Mouse (Mus musculus): ENCODE results near the gene Slc25a41.
"Not testable (repeated sequence)": the region's sequence is repeated elsewhere in the genome, so short reads cannot be mapped to it uniquely, and the experiment has no call there.

Slc25a41 gene

DNA sequence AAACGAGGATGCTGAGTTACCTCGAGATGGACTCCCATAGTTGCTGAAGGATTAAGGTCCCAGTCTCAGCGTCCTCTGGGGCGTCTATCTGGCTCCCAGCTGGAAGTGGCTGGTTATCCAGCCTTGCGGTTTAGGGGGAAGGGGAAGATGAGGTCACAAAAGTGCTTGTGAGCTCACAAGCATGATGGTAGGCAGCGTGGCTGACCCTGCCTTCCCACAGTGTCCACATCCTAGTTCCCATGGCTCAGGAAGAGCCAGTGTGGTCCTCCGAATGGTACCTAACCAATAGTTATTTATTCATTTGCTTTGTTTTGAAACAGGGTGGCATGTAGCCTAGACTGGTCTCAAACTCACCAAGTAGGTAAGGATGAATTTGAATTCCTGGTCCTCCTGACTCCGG is at the start of gene Slc25a41:
Gene Slc25a41, minus strand, starts transcription at position 101 of the 400 bp plus-strand sequence.
- in situ Hi-C loops (cut with MboI, MseI): no loop called here

DNA sequence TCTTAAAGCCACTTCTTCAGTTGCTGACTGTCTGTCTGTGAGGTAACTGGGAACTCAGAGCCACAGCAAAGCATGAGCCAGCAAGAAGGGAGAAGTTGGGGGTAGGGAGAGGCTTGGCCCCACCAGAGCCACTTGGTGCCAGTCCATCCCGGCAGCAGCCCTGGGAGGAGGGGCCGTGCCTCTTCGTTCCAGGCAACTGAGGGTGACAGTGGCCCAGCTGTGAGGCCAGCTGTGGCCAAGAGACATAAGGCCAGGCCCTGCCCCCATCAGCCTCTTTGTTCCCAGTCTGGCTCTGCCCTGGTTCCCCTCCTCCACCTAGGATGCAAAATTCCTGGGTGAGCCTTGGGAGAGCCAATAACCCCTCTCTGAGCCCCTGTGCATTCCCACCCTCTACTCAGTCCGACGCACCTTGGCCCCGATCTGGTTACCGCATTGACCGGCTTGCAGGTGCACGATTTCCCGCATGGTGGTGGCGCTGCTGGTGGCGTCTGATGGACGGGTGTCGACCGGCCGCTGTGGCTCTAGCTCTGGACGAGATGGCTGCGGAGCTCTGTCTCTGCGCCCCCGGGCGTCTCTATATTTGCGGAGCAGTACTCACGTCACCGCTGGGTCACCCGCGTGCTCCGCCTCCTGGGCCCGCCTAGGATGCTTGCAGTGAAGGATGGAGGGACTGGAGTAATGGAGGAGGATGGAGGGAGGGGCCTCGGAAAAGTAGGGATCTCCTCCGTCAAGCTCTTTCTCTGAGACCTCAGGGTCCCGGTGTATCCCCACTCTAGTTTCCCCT is 45.8 kb upstream of the Slc25a41 start, which contains the start of gene Tubb4a:
Gene Tubb4a, minus strand, starts transcription at position 734 of the 784 bp plus-strand sequence.
- in situ Hi-C loops (cut with MboI, MseI): loop anchor here (25.0 kb wide), 1 partner anchor 1825 kb away; no protein-coding TSS in a partner anchor

DNA sequence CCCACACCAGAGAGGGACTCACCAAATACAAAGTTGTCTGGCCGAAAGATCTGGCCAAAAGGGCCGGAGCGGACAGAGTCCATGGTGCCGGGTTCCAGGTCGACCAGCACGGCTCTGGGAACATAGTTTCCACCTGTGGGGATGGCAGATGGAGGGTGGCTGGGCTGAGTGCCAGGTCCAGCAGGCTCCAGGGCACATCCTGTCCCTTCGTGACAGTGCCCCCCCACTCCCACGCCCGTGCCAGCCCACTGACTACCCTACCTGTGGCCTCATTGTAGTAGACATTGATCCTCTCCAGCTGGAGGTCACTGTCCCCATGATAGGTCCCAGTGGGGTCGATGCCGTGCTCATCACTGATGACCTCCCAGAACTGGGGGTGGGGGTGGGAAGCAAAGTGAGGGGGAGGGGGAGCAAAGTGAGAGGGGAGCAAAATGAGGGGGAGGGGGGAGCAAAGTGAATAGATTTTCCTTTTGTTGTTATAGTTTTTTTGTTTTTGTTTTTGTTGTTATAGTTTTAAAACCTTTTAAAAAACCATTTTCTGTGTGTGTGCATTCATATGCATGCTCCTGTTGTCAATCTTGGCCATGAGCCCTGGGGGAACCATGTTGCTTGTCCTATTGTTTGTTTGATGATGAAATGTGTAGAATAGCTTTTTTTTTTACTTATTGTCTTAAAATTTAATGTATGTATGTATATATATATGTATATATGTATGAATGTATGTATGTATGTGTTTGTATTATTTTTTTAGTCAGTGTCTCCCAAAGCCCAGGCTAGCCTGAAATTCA is 44.7 kb upstream of the Slc25a41 start:
- in situ Hi-C loops (cut with MboI, MseI): loop anchor here (25.0 kb wide), 1 partner anchor 1826 kb away; no protein-coding TSS in a partner anchor

DNA sequence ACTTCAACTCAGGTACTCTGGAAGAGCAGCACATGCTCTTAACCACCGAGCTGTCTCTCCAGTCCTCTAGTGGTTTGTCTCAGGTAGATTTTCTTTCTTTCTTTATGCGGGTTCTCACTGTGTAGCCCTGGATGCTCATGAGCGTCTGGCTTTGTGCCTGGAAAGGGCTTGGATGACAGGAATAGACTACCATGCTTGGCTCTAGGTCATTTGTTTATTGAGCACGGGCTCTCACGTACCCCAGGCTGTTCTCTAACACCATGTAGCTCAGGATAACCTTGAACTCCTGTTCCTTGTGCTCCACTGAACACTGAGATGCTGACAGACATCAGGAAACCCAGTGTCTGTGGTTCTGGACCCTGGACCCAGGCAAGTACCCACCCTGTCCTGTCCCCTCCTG is 41.0 kb upstream of the Slc25a41 start:
- in situ Hi-C loops (cut with MboI, MseI): loop anchor here (25.0 kb wide), 1 partner anchor 1830 kb away; no protein-coding TSS in a partner anchor

DNA sequence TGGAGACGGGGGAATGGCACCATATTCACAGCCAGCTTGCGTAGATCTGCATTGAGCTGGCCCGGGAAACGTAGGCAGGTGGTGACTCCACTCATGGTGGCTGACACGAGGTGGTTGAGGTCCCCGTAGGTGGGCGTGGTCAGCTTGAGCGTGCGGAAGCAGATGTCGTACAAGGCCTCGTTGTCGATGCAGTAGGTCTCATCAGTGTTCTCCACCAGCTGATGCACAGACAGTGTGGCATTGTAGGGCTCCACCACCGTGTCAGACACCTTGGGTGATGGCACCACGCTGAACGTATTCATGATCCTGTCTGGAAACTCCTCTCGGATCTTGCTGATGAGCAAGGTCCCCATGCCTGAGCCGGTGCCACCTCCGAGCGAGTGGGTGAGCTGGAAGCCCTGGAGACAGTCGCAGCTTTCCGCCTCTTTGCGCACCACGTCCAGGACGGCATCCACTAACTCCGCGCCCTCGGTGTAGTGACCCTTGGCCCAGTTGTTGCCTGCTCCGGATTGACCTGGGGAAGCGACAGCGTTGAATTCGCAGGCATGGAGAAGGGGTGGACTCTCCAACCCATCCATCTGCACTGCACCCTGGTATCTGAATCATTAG is 39.9 kb upstream of the Slc25a41 start:
- in situ Hi-C loops (cut with MboI, MseI): loop anchor here (25.0 kb wide), 1 partner anchor 1831 kb away; no protein-coding TSS in a partner anchor

DNA sequence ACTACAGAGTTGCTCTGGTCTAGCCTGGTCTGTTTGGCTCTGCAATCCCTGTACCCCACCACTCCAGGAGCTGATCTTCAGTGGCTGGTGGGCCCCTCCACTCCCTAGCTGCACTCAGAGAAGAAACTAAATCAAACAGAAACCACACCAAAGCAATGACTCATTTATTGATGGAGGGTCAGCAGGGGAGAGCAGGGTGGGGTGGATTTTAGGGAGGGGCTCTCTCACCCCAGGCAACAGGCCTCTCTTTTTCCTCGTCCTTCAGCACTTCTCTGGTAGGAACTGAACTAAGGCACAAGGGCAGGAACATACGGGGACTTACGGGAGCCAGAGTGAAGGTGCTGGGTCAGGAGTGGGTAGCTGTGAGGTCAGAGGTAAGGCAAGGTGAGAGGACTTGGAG is 38.5 kb upstream of the Slc25a41 start:
- in situ Hi-C loops (cut with MboI, MseI): loop anchor here (25.0 kb wide), 1 partner anchor 1832 kb away; no protein-coding TSS in a partner anchor

DNA sequence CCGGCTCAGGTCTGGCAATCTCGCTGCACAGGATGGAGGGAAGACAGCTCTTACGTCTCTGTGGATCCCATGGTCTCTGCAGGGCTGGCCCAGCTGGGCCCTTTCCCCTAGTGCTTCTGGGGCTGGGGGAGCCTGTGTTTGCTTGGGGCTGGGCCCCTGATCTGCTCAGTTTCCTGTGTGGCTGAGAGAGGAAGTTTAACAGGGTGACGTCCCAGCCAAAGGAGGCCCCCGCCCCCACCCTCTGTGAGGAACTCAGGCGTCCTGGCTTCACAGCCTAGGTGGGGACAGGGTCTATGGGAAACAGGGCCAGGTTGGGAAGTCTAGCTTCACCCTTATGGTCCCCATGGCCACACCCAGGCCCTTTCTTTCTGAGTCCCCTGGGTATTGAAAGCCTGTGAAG is 36.9 kb upstream of the Slc25a41 start, which contains the start of gene Dennd1c:
Gene Dennd1c, minus strand, starts transcription at position 179 of the 400 bp plus-strand sequence.
- in situ Hi-C loops (cut with MboI, MseI): loop anchor here (25.0 kb wide), 1 partner anchor 1834 kb away; no protein-coding TSS in a partner anchor

DNA sequence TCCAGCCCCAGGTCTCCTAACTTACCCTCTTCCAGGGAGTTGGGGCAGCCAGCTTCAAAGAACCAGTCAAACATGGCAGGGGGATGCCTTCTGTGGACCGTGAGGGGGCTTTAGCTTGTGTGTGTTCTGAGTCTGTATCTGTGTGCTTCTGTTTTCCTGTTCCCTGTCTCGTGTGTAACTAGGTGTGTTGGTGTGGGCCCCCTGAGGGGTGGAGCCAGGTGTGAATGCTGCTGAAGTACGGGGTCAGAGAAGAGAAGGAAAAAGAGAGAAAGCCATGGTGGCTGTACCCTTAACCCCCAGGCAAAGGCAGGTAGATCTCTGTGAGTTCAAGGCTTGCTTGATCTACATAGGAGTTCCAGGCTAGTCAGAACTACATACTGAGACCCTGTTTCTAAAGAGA is 35.5 kb upstream of the Slc25a41 start:
- in situ Hi-C loops (cut with MboI, MseI): loop anchor here (25.0 kb wide), 1 partner anchor 1835 kb away; no protein-coding TSS in a partner anchor

DNA sequence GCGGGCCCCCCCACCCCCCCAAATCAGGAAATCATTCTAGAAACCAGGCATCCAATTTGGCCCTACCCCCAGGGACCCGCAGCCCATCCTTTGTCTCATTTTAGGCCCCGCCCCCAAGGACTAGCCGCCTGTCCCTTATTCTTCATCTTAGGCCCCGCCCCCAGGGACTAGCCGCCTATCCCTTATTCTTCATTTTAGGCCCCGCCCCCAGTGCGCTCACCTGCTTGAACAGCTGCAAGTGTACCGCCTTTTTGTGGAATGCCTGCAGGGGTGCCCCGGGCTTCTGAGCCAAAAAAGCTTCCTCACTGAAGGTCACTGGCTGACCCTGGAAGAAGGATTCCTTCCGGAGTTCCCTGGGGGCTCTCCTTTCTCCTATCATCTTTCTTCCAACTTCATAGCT is 29.2 kb upstream of the Slc25a41 start:
- in situ Hi-C loops (cut with MboI, MseI): no loop called here

DNA sequence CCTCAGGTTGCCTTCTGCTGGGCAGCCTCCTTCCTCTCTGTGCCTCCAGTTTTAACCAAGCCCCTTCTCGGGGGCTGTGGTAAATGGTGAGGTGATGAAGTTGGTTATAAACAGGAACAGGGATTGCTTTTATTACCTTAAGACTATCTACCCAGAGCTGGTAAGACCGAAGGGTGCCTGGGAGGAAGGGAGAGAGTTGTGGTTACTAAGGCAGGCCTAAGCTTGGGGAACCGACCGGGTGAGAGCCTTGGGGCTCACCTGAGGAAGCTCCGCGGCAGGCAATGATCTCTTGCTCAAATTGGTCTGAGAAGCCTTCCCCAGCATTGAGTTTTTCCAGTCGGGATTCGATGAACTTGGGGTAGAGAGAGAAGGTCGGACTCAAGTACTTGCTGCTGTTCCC is 28.8 kb upstream of the Slc25a41 start:
- in situ Hi-C loops (cut with MboI, MseI): no loop called here

DNA sequence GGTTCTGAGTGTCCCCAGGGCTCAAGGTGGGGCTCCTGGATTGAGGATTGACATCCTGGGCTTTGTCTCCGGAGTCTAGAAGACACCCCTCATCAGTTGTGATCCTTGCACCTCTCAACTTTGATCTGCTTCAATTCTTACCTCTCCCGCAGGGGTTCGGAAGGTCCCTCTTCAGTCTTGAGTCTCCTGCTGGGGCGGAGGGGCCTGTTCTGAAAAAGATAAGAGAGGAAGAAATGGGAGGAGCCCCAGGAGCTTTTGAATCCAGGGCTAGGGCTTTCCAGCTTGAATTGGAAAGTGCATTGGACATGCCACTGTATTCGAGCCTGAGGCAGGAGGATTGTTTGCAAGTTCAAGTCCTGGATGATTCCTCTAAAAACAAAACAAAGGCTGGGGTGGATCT is 25.5 kb upstream of the Slc25a41 start:
- in situ Hi-C loops (cut with MboI, MseI): no loop called here

DNA sequence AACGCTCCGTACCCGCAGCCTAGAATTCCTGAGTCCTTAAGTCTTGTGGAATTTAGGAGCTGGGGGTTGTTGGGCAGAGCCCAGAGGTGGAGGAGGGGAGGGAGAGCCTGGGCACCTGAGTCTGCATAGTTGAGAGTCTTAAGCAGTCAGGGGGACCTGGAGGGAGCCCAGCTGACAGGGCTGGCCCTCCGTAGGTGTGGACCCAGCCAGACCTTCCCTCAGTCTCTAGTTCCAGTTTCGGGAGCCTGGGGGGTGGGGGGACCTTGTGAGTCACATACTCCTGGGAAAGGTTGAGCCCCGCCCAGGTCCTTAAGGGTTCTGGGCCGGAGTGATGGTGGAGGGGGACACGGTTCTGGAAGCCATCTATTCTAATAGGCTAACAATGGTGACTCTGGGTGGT is 21.6 kb upstream of the Slc25a41 start:
- in situ Hi-C loops (cut with MboI, MseI): no loop called here

DNA sequence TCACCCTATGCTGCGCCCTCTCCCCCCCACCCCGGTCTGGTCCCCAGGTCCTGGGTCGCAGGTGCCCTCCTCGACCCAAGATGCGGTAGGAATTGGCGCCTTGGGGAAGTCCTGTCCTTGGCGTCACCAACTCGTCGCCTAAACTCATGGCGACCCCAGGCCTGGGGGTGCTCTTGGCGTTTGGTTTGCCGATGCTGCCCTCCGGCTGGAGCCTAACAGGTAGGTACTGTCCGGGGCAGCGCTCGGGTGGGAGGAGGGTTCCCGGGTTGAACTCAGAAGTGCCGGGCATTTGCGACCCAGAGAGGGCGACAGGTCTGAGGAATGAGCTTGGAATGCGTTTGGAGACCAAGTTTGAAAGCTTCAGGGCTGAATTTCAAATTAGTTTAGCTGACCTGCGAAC is 21.1 kb upstream of the Slc25a41 start:
- in situ Hi-C loops (cut with MboI, MseI): no loop called here

DNA sequence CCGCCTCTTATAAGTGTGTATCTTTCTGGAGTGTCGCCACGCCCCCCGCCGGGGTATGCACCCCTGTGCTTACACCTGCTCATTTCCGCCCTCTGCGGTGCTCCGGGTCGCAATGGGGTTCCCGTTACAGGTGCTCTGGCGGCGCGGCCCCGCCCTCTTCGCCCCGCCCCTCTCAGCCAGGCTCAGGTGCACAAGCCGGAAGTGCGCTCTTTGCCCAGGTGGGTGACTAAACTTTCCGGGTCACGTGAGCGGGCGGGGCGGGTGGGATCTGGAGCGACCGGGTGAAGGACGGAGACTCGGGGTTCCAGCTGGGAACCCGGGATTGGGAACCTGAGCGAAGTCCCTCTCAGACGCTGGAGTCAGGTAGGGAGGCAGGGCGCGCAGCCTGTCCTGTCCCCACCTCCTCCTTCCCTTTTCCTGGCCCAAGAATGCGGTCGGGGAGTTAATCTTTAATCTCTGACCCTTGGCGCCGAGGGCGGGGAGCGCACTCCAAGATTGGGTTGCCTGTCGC is 20.6 kb upstream of the Slc25a41 start:
- in situ Hi-C loops (cut with MboI, MseI): no loop called here

DNA sequence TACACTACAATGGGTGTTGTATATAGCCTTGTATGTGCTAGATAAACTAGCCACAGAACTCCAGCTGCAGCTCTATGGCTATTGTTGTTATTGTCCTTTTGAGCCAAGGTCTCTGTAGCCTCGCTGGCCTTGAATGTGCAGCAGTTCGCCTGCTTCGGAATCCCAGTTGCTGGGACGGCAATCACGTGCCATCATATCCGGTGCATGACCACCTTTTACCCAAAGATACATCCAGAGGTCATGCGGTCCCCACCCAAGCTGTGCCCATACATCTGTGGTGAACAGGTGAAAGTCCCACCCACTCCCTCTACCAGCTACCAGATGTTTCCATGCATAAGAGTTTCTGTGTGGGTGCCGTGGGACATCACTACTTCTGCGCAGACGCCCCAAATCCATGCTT is 19.6 kb upstream of the Slc25a41 start:
- in situ Hi-C loops (cut with MboI, MseI): no loop called here

DNA sequence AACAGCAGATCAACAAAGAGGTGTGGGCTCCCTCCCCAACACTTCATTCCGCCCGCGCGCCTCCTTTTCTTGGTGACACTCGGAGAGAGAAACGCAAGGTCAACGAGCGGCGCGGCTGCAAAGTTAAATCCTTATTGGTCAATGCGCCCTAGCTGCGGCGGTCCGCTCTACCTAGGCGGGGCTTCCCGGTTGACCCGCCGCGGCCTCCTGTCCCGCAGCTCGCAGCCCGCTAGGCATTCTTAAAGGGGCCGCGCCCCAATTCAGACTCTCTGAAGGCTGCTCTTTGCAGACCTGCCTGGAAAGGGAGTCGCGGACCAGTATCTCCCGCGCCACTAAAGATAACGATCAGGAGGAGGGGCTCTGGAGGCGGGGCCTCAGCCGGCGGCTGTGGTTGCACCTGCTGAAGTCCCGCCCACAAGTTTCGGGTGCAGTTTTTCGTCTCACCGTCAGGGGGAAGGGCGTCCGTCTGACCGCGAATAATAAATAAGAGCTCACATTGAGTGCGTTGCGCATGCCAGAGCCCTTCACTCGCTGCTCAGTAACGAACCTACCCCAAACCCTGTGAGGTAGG is 18.9 kb upstream of the Slc25a41 start:
- in situ Hi-C loops (cut with MboI, MseI): no loop called here

DNA sequence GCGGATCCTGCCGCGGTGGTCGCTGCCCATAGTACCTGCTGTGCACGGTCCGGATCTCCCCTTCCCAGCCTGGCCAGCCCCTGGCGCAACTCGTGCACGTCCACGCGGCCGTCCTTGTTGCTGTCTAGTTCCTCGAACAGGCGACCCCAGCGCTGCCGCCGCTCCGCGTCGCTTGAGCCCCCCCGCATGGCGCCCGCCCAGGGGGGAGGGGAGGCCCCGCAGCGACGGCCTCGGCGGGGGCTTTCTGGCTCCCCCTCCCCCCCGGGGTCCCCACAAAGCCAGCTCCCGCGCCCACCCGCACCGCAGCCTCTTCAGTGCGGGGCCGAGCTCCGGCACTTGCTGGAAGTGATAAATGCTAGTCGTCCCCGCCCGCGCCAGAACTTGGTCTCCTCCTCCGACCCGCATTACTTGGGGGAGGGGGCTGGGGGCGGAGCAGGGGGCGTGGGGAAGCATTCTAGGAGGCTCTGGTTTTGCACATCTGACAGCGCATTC is 18.1 kb upstream of the Slc25a41 start, which contains the start of gene Slc25a23:
Gene Slc25a23, minus strand, starts transcription at position 378 of the 492 bp plus-strand sequence.
- in situ Hi-C loops (cut with MboI, MseI): no loop called here

DNA sequence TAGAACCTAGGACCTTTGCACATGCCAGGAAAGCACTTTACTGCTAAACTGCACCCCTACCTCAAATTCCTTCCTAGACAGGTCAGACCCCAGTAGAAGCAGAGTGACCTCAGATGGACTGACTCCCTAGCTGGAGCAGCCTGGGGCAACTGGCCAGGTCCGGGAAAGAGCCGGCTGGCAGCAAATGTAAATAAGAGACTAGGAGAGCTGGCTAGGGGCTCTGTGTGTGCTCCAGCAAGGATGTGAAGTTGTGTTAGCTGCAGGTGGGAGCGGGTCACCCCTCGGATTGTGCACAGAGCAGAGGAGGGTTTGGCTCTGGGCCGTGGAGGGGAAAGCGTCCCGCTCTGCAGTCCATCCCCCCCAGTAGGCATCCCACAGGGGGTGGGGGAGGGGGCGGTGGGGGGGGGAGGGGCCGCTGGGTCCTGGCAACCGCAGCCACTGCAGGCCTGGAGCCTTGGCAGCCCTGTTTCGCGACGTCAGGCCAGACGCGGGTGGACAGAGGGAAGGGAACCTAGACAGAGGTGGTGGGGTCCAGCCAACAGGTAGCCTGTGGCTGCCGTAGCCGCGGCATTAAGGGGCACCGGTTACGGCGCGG is 17.5 kb upstream of the Slc25a41 start, which contains the start of gene Crb3:
Gene Crb3, plus strand, starts transcription at position 215 of the 595 bp plus-strand sequence.
- in situ Hi-C loops (cut with MboI, MseI): no loop called here

DNA sequence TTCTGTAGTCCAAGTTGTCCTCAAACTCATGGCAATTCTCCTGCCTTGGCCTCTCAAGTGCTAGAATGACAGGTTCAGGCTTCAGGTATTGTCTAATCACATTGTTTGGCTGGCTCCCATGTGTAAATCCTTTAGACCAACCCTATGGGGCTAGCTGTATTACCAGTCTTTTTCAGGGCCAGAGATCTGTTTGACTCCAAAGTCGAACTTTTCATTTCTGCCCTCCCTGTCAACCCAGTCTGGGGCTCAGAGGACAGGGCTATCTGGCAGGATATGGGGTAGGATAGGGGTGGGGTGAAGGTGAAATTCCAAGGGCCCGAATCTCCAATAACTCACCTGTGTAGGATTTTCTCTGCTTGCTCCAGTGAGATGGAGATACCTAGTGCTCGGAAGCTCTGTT is 14.8 kb upstream of the Slc25a41 start:
- in situ Hi-C loops (cut with MboI, MseI): no loop called here

DNA sequence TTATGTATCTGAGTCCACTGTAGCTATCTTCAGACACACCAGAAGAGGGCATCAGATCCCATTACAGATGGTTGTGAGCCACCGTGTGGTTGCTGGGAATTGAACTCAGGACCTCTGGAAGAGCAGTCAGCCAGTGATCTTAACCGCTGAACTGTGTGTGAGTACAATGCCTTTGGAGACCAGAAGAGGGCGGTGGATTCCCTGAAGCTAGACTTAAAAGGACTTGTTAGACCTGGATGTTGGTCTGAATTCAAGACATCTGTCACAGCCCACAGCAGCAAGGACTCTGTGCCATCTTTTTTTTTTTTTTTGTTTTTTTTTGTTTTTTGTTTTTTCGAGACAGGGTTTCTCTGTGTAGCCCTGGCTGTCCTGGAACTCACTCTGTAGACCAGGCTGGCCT is 10.2 kb upstream of the Slc25a41 start:
- in situ Hi-C loops (cut with MboI, MseI): not testable (repeated sequence)

All from regulatory T cell (primary cell).